Mouse (Mus musculus): ENCODE data around the gene Mars2. TPM values are rescaled to one million over a fixed set of nuclear protein-coding genes. Genes with fewer than 3 reads are reported as not detected.
A peak's percentile ranks its signal among the peaks of the same experiment; 100 is the strongest.

Gene Mars2
- polyA plus RNA-seq (2015; fragmentation: Nextera tagmentation; extraction: Ambion mirVana) = 3.4 and 3.6 TPM in 2 replicates

GRCm38 (mm10) chr1:55236890-55237642, at the start of gene Mars2:
TSS of gene Mars2 (plus strand) at chr1:55237177.
- ATAC-seq (ENCODE audit: insufficient read depth, low FRiP score, low read depth) = peak; percentile 98
- H3K4me2 ChIP-seq = peak within 1 kb of the TSS; percentile 92
- peak within 1 kb of the TSS; percentile 90 for H3K4me3 ChIP-seq (replicated peaks)
- H3K9ac ChIP-seq = peak within 1 kb of the TSS; percentile 69
- no peaks in the 10 kb centered on the region for H3K27me3 ChIP-seq (replicated peaks)
- H3K36me3 ChIP-seq = no peaks in the 10 kb centered on the region
- peaks cover 13% of the 10 kb centered on the region for H3K4me1 ChIP-seq
- no peaks in the 10 kb centered on the region for H3K9me3 ChIP-seq
- under 1% methylated on average over 82 of the region's 82 CpGs for WGBS
- H3K27ac ChIP-seq = peak within 1 kb of the TSS; percentile 75

DNA sequence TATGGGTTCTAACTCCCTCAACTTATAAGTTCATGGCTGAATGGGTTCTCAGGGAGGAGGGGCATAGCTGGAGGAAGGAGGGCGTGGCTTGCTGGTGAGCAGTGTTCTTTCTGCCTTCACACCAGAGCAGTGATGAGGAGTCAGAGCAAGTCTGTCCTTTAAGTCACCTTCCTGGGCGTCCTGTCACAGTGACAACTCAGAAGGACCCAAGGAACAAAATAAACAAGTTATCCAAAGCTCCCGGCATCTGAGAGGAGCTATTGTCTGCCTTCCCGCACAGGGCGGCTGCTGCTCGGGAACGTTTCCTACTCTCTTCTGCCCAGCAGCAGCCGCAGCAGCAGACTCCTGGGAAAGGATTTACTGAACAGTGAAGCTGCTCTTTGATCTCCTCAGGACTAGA, 45.0 kb upstream of the Mars2 start:
- H3K9ac ChIP-seq = no peak overlapping the region
- peaks cover 20% of the 10 kb centered on the region for H3K4me1 ChIP-seq

GRCm38 (mm10) chr1:55192824-55193223, 44.2 kb upstream of the Mars2 start:
- Histone ChIP-seq H3K9me3 (no peaks in the 10 kb centered on the region), H3K4me3 (replicated peaks) (no peak overlapping the region), H3K4me2 (no peak overlapping the region), H3K36me3 (no peaks in the 10 kb centered on the region), H3K4me1 (peaks cover 20% of the 10 kb centered on the region), H3K9ac (no peak overlapping the region), H3K27me3 (replicated peaks) (no peaks in the 10 kb centered on the region), H3K27ac (peak overlapping the region; percentile 42)
- WGBS = 55% methylated on average over 3 of the region's 3 CpGs
- ATAC-seq (ENCODE audit: insufficient read depth, low FRiP score, low read depth) = no peak

More for the DNA sequence above, 45.0 kb upstream of the Mars2 start:
- H3K27ac ChIP-seq = no peak overlapping the region
- H3K9me3 ChIP-seq = no peaks in the 10 kb centered on the region
- no peaks in the 10 kb centered on the region for H3K27me3 ChIP-seq (replicated peaks)
- peak overlapping the region; percentile 46 for H3K4me2 ChIP-seq
- peak overlapping the region; percentile 20 for H3K4me3 ChIP-seq (replicated peaks)
- WGBS = 16% methylated on average over 8 of the region's 8 CpGs
- H3K36me3 ChIP-seq = no peaks in the 10 kb centered on the region
- ATAC-seq (ENCODE audit: insufficient read depth, low FRiP score, low read depth) = peak; percentile 21; the same call in 1 of the 2 replicates

GRCm38 (mm10) chr1:55193316-55193715, 43.7 kb upstream of the Mars2 start:
- H3K4me1 ChIP-seq = peaks cover 20% of the 10 kb centered on the region
- H3K4me3 ChIP-seq (replicated peaks) = no peak overlapping the region
- no peaks in the 10 kb centered on the region for H3K27me3 ChIP-seq (replicated peaks)
- no peaks in the 10 kb centered on the region for H3K9me3 ChIP-seq
- 37% methylated on average over 2 of the region's 2 CpGs for WGBS
- no peaks in the 10 kb centered on the region for H3K36me3 ChIP-seq
- H3K27ac ChIP-seq = peak overlapping the region; percentile 59
- peak; percentile 74 for ATAC-seq (ENCODE audit: insufficient read depth, low FRiP score, low read depth)
- no peak overlapping the region for H3K4me2 ChIP-seq
- no peak overlapping the region for H3K9ac ChIP-seq

DNA sequence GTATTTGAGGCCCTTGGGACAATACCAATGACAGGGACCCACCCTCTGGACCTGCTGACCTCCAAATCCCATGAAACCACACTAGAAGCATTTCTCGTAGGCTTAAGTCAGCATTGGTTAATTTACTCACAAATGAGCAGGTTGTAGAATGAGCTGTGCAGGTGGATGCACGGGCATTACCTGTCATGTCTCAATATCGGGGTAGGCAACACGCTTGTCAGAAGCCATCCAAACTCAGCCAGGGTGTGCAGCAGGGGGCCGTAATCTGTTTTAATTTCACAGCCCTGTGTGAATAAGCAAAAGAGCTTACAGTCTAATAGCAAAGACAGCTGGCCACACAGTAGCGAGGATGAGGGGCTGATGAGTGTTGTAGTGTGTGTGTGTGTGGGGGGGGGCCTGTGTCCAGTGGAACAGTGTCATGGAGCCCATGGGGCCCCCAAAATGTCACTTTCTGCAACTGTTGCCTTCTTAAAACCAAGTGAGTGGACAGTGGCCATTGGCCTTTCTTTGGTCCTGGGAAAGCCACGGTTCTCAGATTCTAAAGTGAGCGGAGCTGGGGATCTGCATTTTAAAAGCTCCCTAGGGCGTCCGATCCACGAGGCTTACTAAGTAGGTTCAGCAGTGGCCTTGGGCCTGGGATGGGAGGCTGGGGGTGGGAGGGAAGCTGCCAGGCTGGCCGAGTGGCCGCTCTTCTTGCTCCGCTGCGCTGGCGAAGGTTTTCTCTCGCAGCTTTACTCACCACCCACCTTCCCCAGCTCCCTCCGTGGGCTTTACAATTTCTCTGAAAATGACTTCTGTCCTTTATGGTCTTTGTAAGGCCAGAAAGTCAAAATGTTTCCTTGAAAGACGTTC, 42.7 kb upstream of the Mars2 start:
- H3K4me2 ChIP-seq = no peak overlapping the region
- no peak overlapping the region for H3K9ac ChIP-seq
- H3K27ac ChIP-seq = peak overlapping the region; percentile 59; the same call in 1 of the 2 replicates
- no peaks in the 10 kb centered on the region for H3K27me3 ChIP-seq (replicated peaks)
- no peak overlapping the region for H3K4me3 ChIP-seq (replicated peaks)
- no peak for ATAC-seq (ENCODE audit: insufficient read depth, low FRiP score, low read depth)
- WGBS = 70% methylated on average over 19 of the region's 19 CpGs
- H3K4me1 ChIP-seq = peaks cover 25% of the 10 kb centered on the region
- no peaks in the 10 kb centered on the region for H3K36me3 ChIP-seq
- no peaks in the 10 kb centered on the region for H3K9me3 ChIP-seq

DNA sequence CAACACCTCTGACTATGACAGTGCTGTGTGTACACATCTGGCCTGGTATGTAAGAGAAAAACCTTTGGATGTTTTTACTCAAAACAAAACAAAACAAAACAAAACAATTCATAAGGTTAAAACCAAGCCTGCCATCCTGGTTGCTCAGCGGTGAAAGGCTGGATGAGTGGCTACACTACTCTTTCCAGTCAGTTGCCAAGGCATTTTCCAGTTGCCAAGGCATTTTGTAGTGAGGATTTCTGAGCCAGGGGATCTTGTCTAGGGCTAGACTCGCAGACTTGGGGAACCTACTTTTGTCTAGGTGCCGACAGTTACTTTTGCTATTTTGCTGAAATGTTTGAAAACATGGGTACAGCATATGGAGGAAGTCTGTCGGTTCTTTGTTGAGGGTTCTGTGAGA, 42.0 kb upstream of the Mars2 start:
- Histone ChIP-seq H3K4me2 (no peak overlapping the region), H3K9me3 (no peaks in the 10 kb centered on the region), H3K27ac (no peak overlapping the region), H3K4me1 (peaks cover 25% of the 10 kb centered on the region), H3K36me3 (no peaks in the 10 kb centered on the region), H3K9ac (no peak overlapping the region), H3K27me3 (replicated peaks) (no peaks in the 10 kb centered on the region), H3K4me3 (replicated peaks) (no peak overlapping the region)
- WGBS = 77% methylated on average over 4 of the region's 4 CpGs
- ATAC-seq (ENCODE audit: insufficient read depth, low FRiP score, low read depth) = no peak

- Histone ChIP-seq H3K27ac (peak overlapping the region; percentile 45), H3K4me2 (no peak overlapping the region), H3K36me3 (no peaks in the 10 kb centered on the region), H3K4me3 (replicated peaks) (no peak overlapping the region), H3K9me3 (no peaks in the 10 kb centered on the region), H3K27me3 (replicated peaks) (no peaks in the 10 kb centered on the region), H3K4me1 (peaks cover 27% of the 10 kb centered on the region), H3K9ac (no peak overlapping the region)
- ATAC-seq (ENCODE audit: insufficient read depth, low FRiP score, low read depth) = no peak
- 48% methylated on average over 6 of the region's 6 CpGs for WGBS
These were observed 40.5 kb upstream of the Mars2 start for GRCm38 (mm10) chr1:55196327-55197003.

GRCm38 (mm10) chr1:55198719-55199118, 38.3 kb upstream of the Mars2 start:
- no peaks in the 10 kb centered on the region for H3K27me3 ChIP-seq (replicated peaks)
- no peaks in the 10 kb centered on the region for H3K9me3 ChIP-seq
- 39% methylated on average over 3 of the region's 3 CpGs for WGBS
- no peak overlapping the region for H3K27ac ChIP-seq
- no peak overlapping the region for H3K4me2 ChIP-seq
- peak; percentile 44; the same call in 1 of the 2 replicates for ATAC-seq (ENCODE audit: insufficient read depth, low FRiP score, low read depth)
- H3K9ac ChIP-seq = no peak overlapping the region
- peaks cover 27% of the 10 kb centered on the region for H3K4me1 ChIP-seq
- no peaks in the 10 kb centered on the region for H3K36me3 ChIP-seq
- no peak overlapping the region for H3K4me3 ChIP-seq (replicated peaks)

DNA sequence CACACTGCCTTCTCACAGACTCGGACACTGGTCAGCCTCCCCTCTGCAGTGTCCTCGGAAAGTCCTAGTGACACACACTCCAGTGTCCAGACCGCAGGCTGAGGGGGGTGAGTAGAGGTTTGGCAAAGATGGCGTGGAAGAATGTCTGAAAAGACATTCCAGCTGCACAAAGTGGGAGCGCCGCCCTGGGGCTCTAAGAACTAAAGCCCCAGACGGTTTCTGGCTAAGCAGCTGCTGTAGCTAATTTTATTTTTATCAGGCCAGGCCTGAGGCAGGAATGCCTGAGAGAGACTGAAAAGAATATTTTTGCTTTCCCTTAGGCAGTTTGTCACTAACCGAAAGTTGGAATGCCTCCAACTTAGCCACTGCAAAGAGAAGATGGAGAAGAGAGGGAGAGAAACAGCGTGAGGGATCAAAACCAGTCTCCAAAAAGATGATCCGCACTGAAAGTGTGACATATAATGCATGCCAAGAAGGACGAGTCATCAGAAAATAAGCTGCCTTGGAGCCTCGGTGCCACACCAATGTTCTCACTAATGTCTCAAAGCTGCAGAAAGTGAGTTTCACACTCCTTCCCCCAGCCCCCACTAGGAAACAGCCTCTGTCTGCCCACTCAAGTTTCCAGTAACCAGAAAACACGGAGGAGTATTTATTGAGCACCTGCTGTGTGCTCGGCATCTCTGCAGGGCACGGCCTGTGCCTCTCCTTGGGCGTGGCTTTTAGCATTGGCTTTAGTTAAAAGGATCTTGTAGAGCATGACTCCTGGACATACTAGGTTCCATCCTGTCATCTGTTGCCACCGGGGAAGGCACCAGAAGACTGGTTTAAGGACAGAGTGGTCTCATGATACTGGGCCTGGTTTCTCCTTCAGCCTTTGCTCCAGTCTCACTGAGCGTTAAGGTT, 34.9 kb upstream of the Mars2 start:
- Histone ChIP-seq H3K4me2 (no peak overlapping the region), H3K9ac (no peak overlapping the region), H3K27me3 (replicated peaks) (no peaks in the 10 kb centered on the region), H3K4me3 (replicated peaks) (no peak overlapping the region), H3K36me3 (no peaks in the 10 kb centered on the region), H3K27ac (peak overlapping the region; percentile 57), H3K4me1 (peaks cover 15% of the 10 kb centered on the region), H3K9me3 (no peaks in the 10 kb centered on the region)
- 58% methylated on average over 18 of the region's 18 CpGs for WGBS
- ATAC-seq (ENCODE audit: insufficient read depth, low FRiP score, low read depth) = no peak

DNA sequence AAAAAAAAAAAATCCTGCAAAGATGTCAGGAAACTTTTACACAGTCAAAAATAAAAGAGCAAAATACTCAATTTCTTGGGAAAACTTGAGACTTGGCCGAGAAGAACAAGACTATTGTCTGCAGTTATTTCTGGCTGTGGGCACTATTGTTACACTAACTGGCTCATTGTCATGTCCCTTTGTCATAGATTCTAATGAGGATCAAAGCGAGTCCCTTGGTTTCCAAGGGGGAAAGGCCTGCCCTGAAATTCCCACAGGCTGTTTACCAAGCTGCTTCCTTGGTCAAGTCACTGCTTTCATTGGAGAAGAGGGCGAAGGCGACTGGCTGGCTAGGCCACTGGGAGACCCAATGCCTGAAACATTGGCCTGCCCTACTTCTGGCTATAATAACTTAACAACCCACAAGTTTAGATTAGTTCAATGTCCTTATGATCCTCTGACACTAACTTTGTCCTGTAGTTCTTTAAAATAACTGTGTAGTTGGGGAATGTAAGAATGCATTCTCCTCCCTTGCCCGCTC, 31.1 kb upstream of the Mars2 start:
- no peak overlapping the region for H3K4me3 ChIP-seq (replicated peaks)
- no peaks in the 10 kb centered on the region for H3K9me3 ChIP-seq
- ATAC-seq (ENCODE audit: insufficient read depth, low FRiP score, low read depth) = no peak
- no peaks in the 10 kb centered on the region for H3K27me3 ChIP-seq (replicated peaks)
- no peak overlapping the region for H3K4me2 ChIP-seq
- WGBS = 65% methylated on average over 5 of the region's 5 CpGs
- H3K36me3 ChIP-seq = no peaks in the 10 kb centered on the region
- peaks cover 11% of the 10 kb centered on the region; the same call in 1 of the 2 replicates for H3K4me1 ChIP-seq
- H3K27ac ChIP-seq = no peak overlapping the region
- H3K9ac ChIP-seq = no peak overlapping the region

GRCm38 (mm10) chr1:55207561-55207960, 29.4 kb upstream of the Mars2 start:
- Histone ChIP-seq H3K36me3 (no peaks in the 10 kb centered on the region), H3K27ac (no peak overlapping the region), H3K4me3 (replicated peaks) (no peak overlapping the region), H3K27me3 (replicated peaks) (no peaks in the 10 kb centered on the region), H3K9ac (no peak overlapping the region), H3K4me2 (no peak overlapping the region), H3K9me3 (no peaks in the 10 kb centered on the region), H3K4me1 (no peaks in the 10 kb centered on the region)
- no peak for ATAC-seq (ENCODE audit: insufficient read depth, low FRiP score, low read depth)
- WGBS = 92% methylated on average over 6 of the region's 6 CpGs
